Mouse (Mus musculus): ENCODE measurements at regions not wholly inside any gene's neighbourhood (a gene's known extent, or its start where the extent isn't known, plus 50 kb on each side); places are given as distances from the start of the nearest gene placed in this dataset.

- Histone ChIP-seq H3K27me3 (ENCODE audit: control insufficient read depth, insufficient read depth, low read length) (no peaks in the 10 kb centered on the region), H3K36me3 (ENCODE audit: control insufficient read depth, insufficient read depth, low read length) (no peaks in the 10 kb centered on the region), H3K4me3 (ENCODE audit: low read depth, low read length) (no peak overlapping the region), H3K9ac (ENCODE audit: low read length) (no peak overlapping the region), H3K4me1 (replicated peaks; ENCODE audit: control insufficient read depth, insufficient read depth) (no peaks in the 10 kb centered on the region), H3K4me2 (replicated peaks; ENCODE audit: low read depth) (no peak overlapping the region), H3K27ac (replicated peaks) (no peak overlapping the region), H3K9me3 (ENCODE audit: control insufficient read depth, low read length) (no peaks in the 10 kb centered on the region)
- DNase-seq (ENCODE audit: low spot score), result no peak
- ATAC-seq (ENCODE audit: low FRiP score, low TSS enrichment), result no peak
- TF ChIP-seq EP300 (optimal IDR thresholded peaks at IDR 0.05), result no peak
- peak; percentile 73 for TF ChIP-seq CTCF (IDR thresholded peaks at IDR 0.05; ENCODE audit: low read depth)
- WGBS, result 61% methylated on average over 4 of the region's 4 CpGs
Observed at GRCm38 (mm10) chr2:117455021-117455739, 112.4 kb upstream of the Rasgrp1 start.

DNA sequence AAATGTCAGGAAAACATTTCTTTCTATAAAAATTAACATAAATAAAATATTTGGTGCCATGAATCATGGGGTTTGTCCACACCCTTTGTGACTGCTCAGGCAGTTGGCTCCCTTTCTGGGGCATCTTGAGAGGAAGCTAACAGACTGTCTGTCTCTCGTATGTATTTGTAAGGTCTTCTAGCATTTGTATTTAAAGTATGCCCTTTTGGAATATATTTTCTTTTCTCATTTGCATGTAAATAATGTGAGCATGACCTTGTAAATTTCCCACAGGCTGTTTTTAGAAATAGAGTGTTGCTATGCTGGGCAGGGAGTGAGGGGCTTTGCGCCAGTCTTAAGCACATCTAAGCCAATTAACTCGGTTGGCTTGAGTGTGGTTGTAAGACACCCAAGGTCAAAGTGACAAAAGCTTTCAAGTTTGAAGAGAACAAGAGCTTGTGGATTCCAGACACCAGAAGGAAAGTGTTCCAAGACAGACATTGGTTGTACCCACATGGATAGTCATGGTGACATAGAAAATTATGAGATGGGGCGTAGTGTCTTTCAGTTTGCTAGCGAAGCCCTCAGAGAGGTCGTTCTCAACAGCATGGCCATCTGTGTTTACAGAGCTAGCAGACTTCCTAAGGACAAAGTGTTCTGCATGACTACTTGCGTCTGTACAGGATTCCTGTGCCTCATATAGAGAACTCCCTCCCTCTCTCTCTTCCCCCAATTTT lies 113.1 kb upstream of the Rasgrp1 start:
- Histone ChIP-seq H3K4me2 (replicated peaks; ENCODE audit: low read depth) (no peak overlapping the region), H3K9ac (ENCODE audit: low read length) (no peak overlapping the region), H3K36me3 (ENCODE audit: control insufficient read depth, insufficient read depth, low read length) (no peaks in the 10 kb centered on the region), H3K27ac (replicated peaks) (no peak overlapping the region), H3K9me3 (ENCODE audit: control insufficient read depth, low read length) (no peaks in the 10 kb centered on the region), H3K4me3 (ENCODE audit: low read depth, low read length) (no peak overlapping the region), H3K27me3 (ENCODE audit: control insufficient read depth, insufficient read depth, low read length) (no peaks in the 10 kb centered on the region), H3K4me1 (replicated peaks; ENCODE audit: control insufficient read depth, insufficient read depth) (no peaks in the 10 kb centered on the region)
- DNase-seq (ENCODE audit: low spot score) (no peak), ATAC-seq (ENCODE audit: low FRiP score, low TSS enrichment) (no peak)
- 43% methylated on average over 7 of the region's 7 CpGs for WGBS
- TF ChIP-seq CTCF (IDR thresholded peaks at IDR 0.05; ENCODE audit: low read depth) (no peak), EP300 (optimal IDR thresholded peaks at IDR 0.05) (no peak)

- Histone ChIP-seq H3K27ac (replicated peaks) (0 out of 2 replicates have a peak overlapping the region, but pooled peaks have one; percentile 19), H3K4me1 (replicated peaks; ENCODE audit: control insufficient read depth, insufficient read depth) (no peaks in the 10 kb centered on the region), H3K4me3 (ENCODE audit: low read depth, low read length) (no peak overlapping the region), H3K9me3 (ENCODE audit: control insufficient read depth, low read length) (no peaks in the 10 kb centered on the region), H3K36me3 (ENCODE audit: control insufficient read depth, insufficient read depth, low read length) (no peaks in the 10 kb centered on the region), H3K27me3 (ENCODE audit: control insufficient read depth, insufficient read depth, low read length) (no peaks in the 10 kb centered on the region), H3K4me2 (replicated peaks; ENCODE audit: low read depth) (no peak overlapping the region), H3K9ac (ENCODE audit: low read length) (no peak overlapping the region)
- ATAC-seq (ENCODE audit: low FRiP score, low TSS enrichment) (no peak), DNase-seq (ENCODE audit: low spot score) (no peak)
- TF ChIP-seq CTCF (IDR thresholded peaks at IDR 0.05; ENCODE audit: low read depth), result no peak
- no peak for TF ChIP-seq EP300 (optimal IDR thresholded peaks at IDR 0.05)
- 51% methylated on average over 13 of the region's 13 CpGs for WGBS
Observed at GRCm38 (mm10) chr2:117456456-117457020, 113.7 kb upstream of the Rasgrp1 start.

DNA sequence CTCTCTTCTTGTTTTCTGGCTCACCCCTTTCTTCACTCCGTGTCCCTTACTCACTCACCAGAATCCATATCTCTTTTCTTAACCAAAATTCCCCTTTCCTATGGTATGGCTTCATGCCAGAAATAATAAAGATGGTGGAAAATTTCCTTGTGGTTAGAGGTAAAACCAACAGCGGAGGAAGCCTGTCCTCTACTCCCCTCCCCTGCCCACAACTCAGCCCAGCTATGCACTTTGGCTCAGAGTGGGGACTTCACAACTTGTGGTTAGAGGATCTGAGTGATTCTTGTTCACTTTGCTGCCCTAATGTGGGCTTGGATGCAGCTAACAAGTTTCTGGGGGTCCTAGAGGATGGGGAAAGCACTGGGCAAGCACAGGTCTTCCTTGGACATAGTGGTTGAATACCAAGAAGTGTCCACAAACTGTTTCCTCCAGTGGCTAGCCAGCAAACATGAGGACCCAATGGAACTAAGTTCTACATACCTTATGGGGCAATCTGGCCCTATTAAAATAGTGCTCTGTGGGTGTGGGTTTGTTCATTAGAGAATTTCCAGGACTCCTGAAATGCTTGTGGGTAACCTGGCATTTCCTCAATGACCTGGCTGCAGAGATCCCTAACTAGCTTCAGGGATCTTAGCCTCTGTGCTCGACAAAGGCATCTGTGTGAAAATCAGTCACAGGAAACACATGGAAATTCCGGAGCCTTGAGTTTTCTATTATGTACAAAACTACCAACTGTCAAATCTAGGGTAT lies 118.9 kb upstream of the Rasgrp1 start:
- TF ChIP-seq CTCF (IDR thresholded peaks at IDR 0.05; ENCODE audit: low read depth) (no peak), EP300 (optimal IDR thresholded peaks at IDR 0.05) (no peak)
- WGBS, result 73% methylated on average over 4 of the region's 4 CpGs
- no peak for ATAC-seq (ENCODE audit: low FRiP score, low TSS enrichment)
- DNase-seq (ENCODE audit: low spot score), result no peak
- Histone ChIP-seq H3K27me3 (ENCODE audit: control insufficient read depth, insufficient read depth, low read length) (no peaks in the 10 kb centered on the region), H3K4me1 (replicated peaks; ENCODE audit: control insufficient read depth, insufficient read depth) (no peaks in the 10 kb centered on the region), H3K9me3 (ENCODE audit: control insufficient read depth, low read length) (no peaks in the 10 kb centered on the region), H3K4me3 (ENCODE audit: low read depth, low read length) (no peak overlapping the region), H3K9ac (ENCODE audit: low read length) (no peak overlapping the region), H3K36me3 (ENCODE audit: control insufficient read depth, insufficient read depth, low read length) (no peaks in the 10 kb centered on the region), H3K4me2 (replicated peaks; ENCODE audit: low read depth) (no peak overlapping the region), H3K27ac (replicated peaks) (no peak overlapping the region)

GRCm38 (mm10) chr2:117474885-117475542 lies 132.2 kb upstream of the Rasgrp1 start:
- WGBS, result 74% methylated on average over 2 of the region's 2 CpGs
- Histone ChIP-seq H3K27ac (replicated peaks) (no peak overlapping the region), H3K9ac (ENCODE audit: low read length) (no peak overlapping the region), H3K4me3 (ENCODE audit: low read depth, low read length) (no peak overlapping the region), H3K27me3 (ENCODE audit: control insufficient read depth, insufficient read depth, low read length) (no peaks in the 10 kb centered on the region), H3K36me3 (ENCODE audit: control insufficient read depth, insufficient read depth, low read length) (no peaks in the 10 kb centered on the region), H3K4me1 (replicated peaks; ENCODE audit: control insufficient read depth, insufficient read depth) (no peaks in the 10 kb centered on the region), H3K9me3 (ENCODE audit: control insufficient read depth, low read length) (no peaks in the 10 kb centered on the region), H3K4me2 (replicated peaks; ENCODE audit: low read depth) (no peak overlapping the region)
- no peak for ATAC-seq (ENCODE audit: low FRiP score, low TSS enrichment)
- DNase-seq (ENCODE audit: low spot score), result no peak
- TF ChIP-seq EP300 (optimal IDR thresholded peaks at IDR 0.05), result no peak
- TF ChIP-seq CTCF (IDR thresholded peaks at IDR 0.05; ENCODE audit: low read depth), result no peak

All from stomach, postnatal 0 days (tissue).